Mouse (Mus musculus) forebrain, postnatal 0 days (tissue): ENCODE measurements at regions not wholly inside any gene's neighbourhood (a gene's known extent, or its start where the extent isn't known, plus 50 kb on each side); places are given as distances from the start of the nearest gene placed in this dataset.
A peak's percentile ranks its signal among the peaks of the same experiment; 100 is the strongest.

Experiments used
- ATAC-seq: fragments of 200-750 bp; cut with Nextera tagmentation; 2 replicates; pipeline ENCODE4 v1.8.0; 2017; ENCODE audit warnings: mild to moderate bottlenecking, moderate library complexity
- DNase-seq: peaks from one replicate; pipeline ENCODE4 v3.0.0-alpha.2; 2015
- H3K27ac ChIP-seq: fragments of 300-500 bp; sonication (generic); 2 replicates; pipeline ENCODE4 v1.5.1; 2014; ENCODE audit warnings: low read depth, mild to moderate bottlenecking, antibody characterized with exemption, low read length, moderate library complexity, mixed read lengths
- H3K27me3 ChIP-seq: fragments of 300-500 bp; sonication (generic); 2 replicates; pipeline ENCODE4 v1.6.1; 2014; ENCODE audit warnings: mild to moderate bottlenecking, low read length, mixed read lengths; ENCODE audit not compliant: insufficient read depth
- H3K36me3 ChIP-seq: fragments of 300-500 bp; sonication (generic); 2 replicates; pipeline ENCODE4 v1.6.1; 2014; ENCODE audit warnings: mild to moderate bottlenecking, moderate library complexity; ENCODE audit not compliant: insufficient read depth
- H3K4me1 ChIP-seq: fragments of 300-500 bp; sonication (generic); 2 replicates; pipeline ENCODE4 v1.6.1; 2014; ENCODE audit warnings: antibody characterized with exemption; ENCODE audit not compliant: insufficient read depth
- H3K4me2 ChIP-seq: fragments of 300-500 bp; sonication (generic); 2 replicates; pipeline ENCODE4 v1.6.1; 2014; ENCODE audit warnings: low read depth, mild to moderate bottlenecking, moderate library complexity
- H3K4me3 ChIP-seq: fragments of 300-500 bp; sonication (generic); 2 replicates; pipeline ENCODE4 v1.5.1; 2014; ENCODE audit warnings: low read depth, low read length, mixed read lengths
- H3K9ac ChIP-seq: fragments of 300-500 bp; sonication (generic); 2 replicates; pipeline ENCODE4 v1.6.1; 2014; ENCODE audit warnings: mild to moderate bottlenecking
- H3K9me3 ChIP-seq: fragments of 300-500 bp; sonication (generic); 2 replicates; pipeline ENCODE4 v1.6.1; 2016; ENCODE audit warnings: low read length
- CTCF ChIP-seq: sonication (generic); IDR thresholded peaks from 2 replicates; pipeline ENCODE4 v1.5.1; 2016; ENCODE audit warnings: antibody characterized with exemption, control low read depth, low read depth
- WGBS: fragments of 180-500 bp; shearing (Covaris S2); extraction: QIAGEN DNeasy Blood & Tissue Kit; methylation state at CpG from one replicate; pipeline ENCODE4 v1.1.7; 2014; 5-methylcytosine and 5-hydroxymethylcytosine counted together

- Histone ChIP-seq H3K4me3 (no peak overlapping the region), H3K9me3 (no peaks in the 10 kb centered on the region), H3K4me2 (no peak overlapping the region), H3K36me3 (no peaks in the 10 kb centered on the region), H3K4me1 (no peaks in the 10 kb centered on the region), H3K27ac (no peak overlapping the region), H3K27me3 (no peaks in the 10 kb centered on the region), H3K9ac (no peak overlapping the region)
- no peak for TF ChIP-seq CTCF
- no peak for DNase-seq
- no peak for ATAC-seq
- WGBS = 92% methylated on average over 1 of the region's 1 CpGs
Observed at GRCm38 (mm10) chr5:27963765-27964164, 107.4 kb upstream of the Insig1 start.

GRCm38 (mm10) chr5:27995186-27995585, 76.0 kb upstream of the Insig1 start:
- WGBS = 18% methylated on average over 2 of the region's 2 CpGs
- H3K4me1 ChIP-seq = no peaks in the 10 kb centered on the region

GRCm38 (mm10) chr5:27997751-27998150, 73.4 kb upstream of the Insig1 start:
- Histone ChIP-seq H3K4me2 (no peak overlapping the region), H3K4me1 (no peaks in the 10 kb centered on the region)

More at GRCm38 (mm10) chr5:27995186-27995585, 76.0 kb upstream of the Insig1 start:
- Histone ChIP-seq H3K27me3 (no peaks in the 10 kb centered on the region), H3K9me3 (no peaks in the 10 kb centered on the region), H3K36me3 (no peaks in the 10 kb centered on the region), H3K4me3 (no peak overlapping the region), H3K27ac (no peak overlapping the region), H3K9ac (no peak overlapping the region), H3K4me2 (no peak overlapping the region)
- TF ChIP-seq CTCF = peak; percentile 85
- peak; percentile 71 for DNase-seq
- ATAC-seq = peak; percentile 73; the same call in 1 of the 2 replicates

GRCm38 (mm10) chr5:28002922-28003321, 68.2 kb upstream of the Insig1 start:
- no peaks in the 10 kb centered on the region for H3K36me3 ChIP-seq
- H3K27ac ChIP-seq = no peak overlapping the region
- H3K4me1 ChIP-seq = no peaks in the 10 kb centered on the region
- no peaks in the 10 kb centered on the region for H3K9me3 ChIP-seq
- no peak for DNase-seq
- no peak overlapping the region for H3K4me2 ChIP-seq
- no peak overlapping the region for H3K4me3 ChIP-seq
- no peak for TF ChIP-seq CTCF
- no peaks in the 10 kb centered on the region for H3K27me3 ChIP-seq
- no peak overlapping the region for H3K9ac ChIP-seq
- WGBS = 100% methylated on average over 1 of the region's 1 CpGs
- ATAC-seq = no peak

More at GRCm38 (mm10) chr5:27997751-27998150, 73.4 kb upstream of the Insig1 start:
- no peak for TF ChIP-seq CTCF
- no peak overlapping the region for H3K4me3 ChIP-seq
- H3K27me3 ChIP-seq = no peaks in the 10 kb centered on the region
- DNase-seq = no peak
- H3K36me3 ChIP-seq = no peaks in the 10 kb centered on the region
- H3K9ac ChIP-seq = no peak overlapping the region
- no peak overlapping the region for H3K27ac ChIP-seq
- H3K9me3 ChIP-seq = no peaks in the 10 kb centered on the region
- WGBS = 91% methylated on average over 8 of the region's 8 CpGs
- no peak for ATAC-seq

- Histone ChIP-seq H3K4me2 (no peak overlapping the region), H3K9me3 (no peaks in the 10 kb centered on the region), H3K36me3 (no peaks in the 10 kb centered on the region), H3K4me3 (no peak overlapping the region), H3K27me3 (no peaks in the 10 kb centered on the region), H3K9ac (no peak overlapping the region), H3K27ac (no peak overlapping the region), H3K4me1 (no peaks in the 10 kb centered on the region)
- 81% methylated on average over 6 of the region's 6 CpGs for WGBS
- ATAC-seq = no peak
- TF ChIP-seq CTCF = no peak
- DNase-seq = no peak
Observed at GRCm38 (mm10) chr5:28003756-28004486, 67.2 kb upstream of the Insig1 start.

GRCm38 (mm10) chr5:28004487-28004827, 66.7 kb upstream of the Insig1 start:
- no peak overlapping the region for H3K9ac ChIP-seq
- no peaks in the 10 kb centered on the region for H3K4me1 ChIP-seq
- no peaks in the 10 kb centered on the region for H3K36me3 ChIP-seq
- no peak overlapping the region for H3K4me3 ChIP-seq
- DNase-seq = no peak
- no peak for TF ChIP-seq CTCF
- no peak overlapping the region for H3K4me2 ChIP-seq
- H3K27me3 ChIP-seq = no peaks in the 10 kb centered on the region
- no peaks in the 10 kb centered on the region for H3K9me3 ChIP-seq
- no peak for ATAC-seq
- H3K27ac ChIP-seq = no peak overlapping the region

GRCm38 (mm10) chr5:28009386-28009785, 61.8 kb upstream of the Insig1 start:
- H3K4me2 ChIP-seq = no peak overlapping the region
- ATAC-seq (no peak), DNase-seq (no peak)
- no peaks in the 10 kb centered on the region for H3K4me1 ChIP-seq
- H3K9ac ChIP-seq = no peak overlapping the region
- H3K36me3 ChIP-seq = no peaks in the 10 kb centered on the region
- no peaks in the 10 kb centered on the region for H3K9me3 ChIP-seq
- H3K4me3 ChIP-seq = no peak overlapping the region
- WGBS = 77% methylated on average over 4 of the region's 4 CpGs
- no peak overlapping the region for H3K27ac ChIP-seq
- no peaks in the 10 kb centered on the region for H3K27me3 ChIP-seq
- TF ChIP-seq CTCF = no peak

GRCm38 (mm10) chr5:28009871-28010270, 61.3 kb upstream of the Insig1 start:
- Histone ChIP-seq H3K9ac (no peak overlapping the region), H3K9me3 (no peaks in the 10 kb centered on the region), H3K4me3 (no peak overlapping the region), H3K27ac (no peak overlapping the region), H3K27me3 (no peaks in the 10 kb centered on the region), H3K36me3 (no peaks in the 10 kb centered on the region), H3K4me2 (no peak overlapping the region), H3K4me1 (no peaks in the 10 kb centered on the region)
- TF ChIP-seq CTCF = no peak
- no peak for DNase-seq
- no peak for ATAC-seq
- 82% methylated on average over 2 of the region's 2 CpGs for WGBS
